Mouse (Mus musculus) frontal cortex, adult 2 months (tissue): ENCODE results near the gene Gm44805. TPM values are rescaled to one million over a fixed set of nuclear protein-coding genes. Genes with fewer than 3 reads are reported as not detected.
"Not testable (repeated sequence)": the region's sequence is repeated elsewhere in the genome, so short reads cannot be mapped to it uniquely, and the experiment has no call there.

Experiments used
- DNase-seq, 2 experiments: peaks; one replicate each; pipeline ENCODE4 v3.0.0; 2022; ENCODE audit warnings: low spot score in 1 of 2; ENCODE audit errors: extremely low spot score in 1 of 2
- polyA plus RNA-seq: library from polyadenylated mRNA; depleted of rRNA; stranded (reverse); fragments of >200 nt; gene quantifications from 2 replicates; pipeline ENCODE4 v1.2.3, GENCODE M21; 2012

Gene Gm44805
- polyA plus RNA-seq, 1 experiment = not detected

- no peak for DNase-seq
Observed at GRCm38 (mm10) chr7:19700299-19701068, 19.3 kb upstream of the Gm44805 start.

GRCm38 (mm10) chr7:19699827-19700148 lies 18.6 kb upstream of the Gm44805 start:
- no peak for DNase-seq

- peak in 1 of 2 experiments; percentile 66 for DNase-seq
Observed at GRCm38 (mm10) chr7:19698907-19699826, 17.9 kb upstream of the Gm44805 start, which contains the start of gene Apoe. TSS of gene Apoe (minus strand) at chr7:19699188.

- DNase-seq = no peak
Observed at GRCm38 (mm10) chr7:19697949-19698906, 17.0 kb upstream of the Gm44805 start.

GRCm38 (mm10) chr7:19696336-19696873 lies 15.2 kb upstream of the Gm44805 start:
- no peak for DNase-seq

GRCm38 (mm10) chr7:19695881-19696280 lies 14.7 kb upstream of the Gm44805 start:
- DNase-seq = no peak

GRCm38 (mm10) chr7:19695213-19695594 lies 14.0 kb upstream of the Gm44805 start:
- DNase-seq = no peak

GRCm38 (mm10) chr7:19694336-19695212 lies 13.4 kb upstream of the Gm44805 start:
- DNase-seq = no peak

- DNase-seq = peak in 1 of 2 experiments; percentile 45
Observed at GRCm38 (mm10) chr7:19693421-19693820, 12.2 kb upstream of the Gm44805 start.

GRCm38 (mm10) chr7:19691873-19692865 lies 10.9 kb upstream of the Gm44805 start, which contains the start of gene Apoc1:
TSS of gene Apoc1 (minus strand) at chr7:19692660.
- DNase-seq = no peak

GRCm38 (mm10) chr7:19691434-19691833 lies 10.2 kb upstream of the Gm44805 start:
- DNase-seq = no peak

- DNase-seq = no peak
Observed at GRCm38 (mm10) chr7:19690845-19691244, 9.6 kb upstream of the Gm44805 start.

- no peak for DNase-seq
Observed at GRCm38 (mm10) chr7:19688611-19689010, 7.4 kb upstream of the Gm44805 start.

GRCm38 (mm10) chr7:19688101-19688500 lies 6.9 kb upstream of the Gm44805 start:
- DNase-seq = no peak

GRCm38 (mm10) chr7:19686927-19687583 lies 5.8 kb upstream of the Gm44805 start:
- not testable (repeated sequence) for DNase-seq

- DNase-seq = no peak
Observed at GRCm38 (mm10) chr7:19686521-19686920, 5.3 kb upstream of the Gm44805 start.

GRCm38 (mm10) chr7:19685374-19685773 lies 4.2 kb upstream of the Gm44805 start:
- DNase-seq = no peak
